Comparison of ENCODE assay signal across 17 mouse cellular contexts in genomic region chr6:18423112-18423511, GRCm38 (mm10).
"Had no signal": no experiment of that assay in that cellular context is flagged by ENCODE, and none has a peak within 500 bp of the region (broad histone marks: within the 10 kb centered on the region; RNA-seq: fewer than 3 reads in every experiment).

No protein-coding gene starts in this region.

- H3K9ac ChIP-seq: liver, postnatal 0 days; lung, embryonic 15.5 days; midbrain, embryonic 12.5 days; midbrain, embryonic 15.5 days; neural tube, embryonic 12.5 days; stomach, embryonic 15.5 days had no signal

- DNase-seq: liver, postnatal 0 days; lung, adult 2 months; lung, postnatal 14 days; lung, postnatal 36 days; right cerebral cortex, postnatal 14 days; thymus, adult 2 months; thymus, postnatal 25 days; thymus, postnatal 4 days had no signal

- ATAC-seq: liver, postnatal 0 days; lung, postnatal 0 days; midbrain, embryonic 15.5 days had no signal

- H3K9me3 ChIP-seq: lung, embryonic 15.5 days; midbrain, embryonic 12.5 days; midbrain, embryonic 15.5 days; neural tube, embryonic 12.5 days; stomach, embryonic 15.5 days had no signal

- H3K27ac ChIP-seq: lung, embryonic 15.5 days; macrophage; midbrain, embryonic 12.5 days; midbrain, embryonic 15.5 days; neural tube, embryonic 12.5 days; stomach, embryonic 15.5 days; stomach, postnatal 0 days had no signal

- H3K27me3 ChIP-seq: lung, embryonic 15.5 days; megakaryocyte, embryonic 14.5 days; midbrain, embryonic 12.5 days; midbrain, embryonic 15.5 days; neural tube, embryonic 12.5 days; stomach, embryonic 15.5 days had no signal

- H3K4me1 ChIP-seq: lung, embryonic 15.5 days; megakaryocyte, embryonic 14.5 days; midbrain, embryonic 12.5 days; midbrain, embryonic 15.5 days; neural tube, embryonic 12.5 days; stomach, embryonic 15.5 days had no signal

- H3K4me3 ChIP-seq: lung, embryonic 15.5 days; megakaryocyte, embryonic 14.5 days; midbrain, embryonic 12.5 days; midbrain, embryonic 15.5 days; neural tube, embryonic 12.5 days; stomach, embryonic 15.5 days had no signal

- H3K36me3 ChIP-seq: lung, embryonic 15.5 days; stomach, embryonic 15.5 days had no signal

- H3K4me2 ChIP-seq: lung, embryonic 15.5 days; midbrain, embryonic 12.5 days; midbrain, embryonic 15.5 days; neural tube, embryonic 12.5 days; stomach, embryonic 15.5 days had no signal
